Mouse (Mus musculus) CH12.LX (cell line): ENCODE measurements around the gene Ccdc65. TPM values are rescaled to one million over a fixed set of nuclear protein-coding genes. Genes with fewer than 3 reads are reported as not detected.
A peak's percentile ranks its signal among the peaks of the same experiment; 100 is the strongest.

Experiments used
- DNase-seq: peaks from one replicate; pipeline ENCODE4 v3.0.0-alpha.2; 2013; ENCODE audit errors: extremely low read depth
- H3K27ac ChIP-seq: 2 replicates; pipeline ENCODE4 v1.5.1; 2012; ENCODE audit warnings: low read depth, mild to moderate bottlenecking, control low read depth, moderate library complexity; ENCODE audit not compliant: insufficient read depth
- H3K27me3 ChIP-seq: replicated peaks from 2 replicates; pipeline ENCODE3; 2012; ENCODE audit warnings: inconsistent platforms
- H3K36me3 ChIP-seq, 2 experiments: replicated peaks in 1 of 2; 2 replicates each; pipeline versions ENCODE3 to v1.6.1; 2012; ENCODE audit warnings: inconsistent platforms in 1 of 2, low read length in 1 of 2, mild to moderate bottlenecking in 1 of 2, mixed read lengths in 1 of 2, moderate library complexity in 1 of 2; ENCODE audit not compliant: control insufficient read depth in 1 of 2, insufficient read depth in 1 of 2
- H3K4me1 ChIP-seq, 2 experiments: 2 replicates each; pipeline ENCODE4 v1.6.1; 2012; ENCODE audit warnings: inconsistent platforms in 1 of 2, moderate library complexity in 1 of 2; ENCODE audit not compliant: insufficient read depth in 2 of 2, control insufficient read depth in 1 of 2
- H3K4me2 ChIP-seq: 2 replicates; pipeline ENCODE4 v1.6.1; 2012; ENCODE audit warnings: low read depth, mild to moderate bottlenecking, control low read depth; ENCODE audit not compliant: poor library complexity, insufficient read depth, severe bottlenecking
- H3K4me3 ChIP-seq, 3 experiments: fragments of 150-350 bp in 1 of 3; sonication (generic) in 1 of 3; replicated peaks in 1 of 3; 2 replicates each; pipeline versions ENCODE3 to v1.5.1; 2011 to 2012; ENCODE audit warnings: low read depth in 2 of 3, low read length in 2 of 3, mild to moderate bottlenecking in 2 of 3, moderate library complexity in 2 of 3, control low read depth in 1 of 3, improper control_type of control experiment in 1 of 3, inconsistent platforms in 1 of 3, mixed read lengths in 1 of 3; ENCODE audit not compliant: poor library complexity in 1 of 3
- H3K79me2 ChIP-seq: replicated peaks from 2 replicates; pipeline ENCODE4 v1.6.1; 2012; ENCODE audit warnings: mild to moderate bottlenecking, moderate library complexity; ENCODE audit not compliant: control insufficient read depth, poor library complexity, insufficient read depth, severe bottlenecking; ENCODE audit errors: extremely low read depth
- H3K9ac ChIP-seq: 2 replicates; pipeline ENCODE4 v1.6.1; 2012; ENCODE audit warnings: low read depth, mild to moderate bottlenecking, control low read depth, moderate library complexity; ENCODE audit not compliant: insufficient read depth
- H3K9me3 ChIP-seq: replicated peaks from 2 replicates; pipeline ENCODE3; 2012; ENCODE audit warnings: low read length, inconsistent platforms, mixed read lengths
- CHD1 ChIP-seq: IDR thresholded peaks from 2 replicates; pipeline ENCODE4 v1.6.1; 2012; ENCODE audit warnings: low read depth, low read length, improper control_type of control experiment, inconsistent platforms
- CTCF ChIP-seq, 2 experiments: IDR thresholded peaks in 1 of 2; conservative IDR thresholded peaks in 1 of 2; 2 replicates each; pipeline ENCODE4 v1.5.1; 2011 to 2012; ENCODE audit warnings: low read depth in 2 of 2, low read length in 2 of 2, improper control_type of control experiment in 1 of 2, inconsistent platforms in 1 of 2, mild to moderate bottlenecking in 1 of 2, moderate library complexity in 1 of 2
- E2F4 ChIP-seq: IDR thresholded peaks from 2 replicates; pipeline ENCODE4 v1.6.1; 2011; ENCODE audit warnings: low read depth, low read length, improper control_type of control experiment; ENCODE audit not compliant: insufficient replicate concordance
- ELF1 ChIP-seq: IDR thresholded peaks from 2 replicates; pipeline ENCODE4 v1.6.1; 2014; ENCODE audit warnings: low read depth, mild to moderate bottlenecking, inconsistent platforms, low read length, improper control_type of control experiment
- MAX ChIP-seq: IDR thresholded peaks from 2 replicates; pipeline ENCODE4 v1.6.1; 2011; ENCODE audit warnings: low read length, improper control_type of control experiment
- MAZ ChIP-seq: IDR thresholded peaks from 2 replicates; pipeline ENCODE4 v1.6.1; 2012; ENCODE audit warnings: low read depth, mild to moderate bottlenecking, inconsistent platforms, low read length, improper control_type of control experiment, moderate library complexity
- MXI1 ChIP-seq: IDR thresholded peaks from 2 replicates; pipeline ENCODE4 v1.6.1; 2011; ENCODE audit warnings: mild to moderate bottlenecking, low read depth, low read length, improper control_type of control experiment
- SIN3A ChIP-seq: IDR thresholded peaks from 2 replicates; pipeline ENCODE4 v1.6.1; 2012; ENCODE audit warnings: low read length, improper control_type of control experiment, inconsistent platforms
- SMC3 ChIP-seq: IDR thresholded peaks from 2 replicates; pipeline ENCODE4 v1.6.1; 2011; ENCODE audit warnings: low read depth, low read length, improper control_type of control experiment
- TCF12 ChIP-seq: IDR thresholded peaks from 2 replicates; pipeline ENCODE4 v1.6.1; 2014; ENCODE audit warnings: low read depth, mild to moderate bottlenecking, inconsistent platforms, low read length, improper control_type of control experiment
- UBTF ChIP-seq: IDR thresholded peaks from 2 replicates; pipeline ENCODE4 v1.6.1; 2012; ENCODE audit warnings: low read depth, mild to moderate bottlenecking, inconsistent platforms, low read length, improper control_type of control experiment, moderate library complexity
- USF2 ChIP-seq: conservative IDR thresholded peaks from 2 replicates; pipeline ENCODE4 v1.6.1; 2011; ENCODE audit warnings: low read depth, low read length, improper control_type of control experiment
- ZKSCAN1 ChIP-seq: IDR thresholded peaks from 2 replicates; pipeline ENCODE4 v1.6.1; 2012; ENCODE audit warnings: low read depth, inconsistent platforms, low read length, improper control_type of control experiment, borderline replicate concordance
- dilution Hi-C: fragments of 300-500 bp; cut with MboI; formaldehyde crosslinking; loops from 2 replicates; pipeline ENCODE4 v1.14.3; 2020; ENCODE audit warnings: low sequenced_read_pairs; ENCODE audit not compliant: extremely low pct_unique_long_range_greater_than_20kb, extremely low pct_ligation_motif_present
- in situ Hi-C: fragments of 300-500 bp; cut with MboI; formaldehyde crosslinking; loops from 3 replicates; pipeline ENCODE4 v1.14.3; 2019; ENCODE audit warnings: low sequenced_read_pairs, low pct_ligation_motif_present, low pct_unique_long_range_greater_than_20kb, mixed read lengths
- polyA plus RNA-seq: library from polyadenylated mRNA; unstranded; fragments of >175 nt; gene quantifications from 2 replicates; pipeline ENCODE4 v1.2.1, GENCODE M21; 2012; ENCODE audit warnings: low read depth; ENCODE audit not compliant: insufficient read length
- total RNA-seq, 2 experiments: library from RNA; depleted of rRNA; stranded (reverse); fragments of 300-350 nt in 1 of 2; fragments of >200 nt in 1 of 2; gene quantifications; 2 replicates each; pipeline ENCODE4 v1.2.3; 2012 to 2014

Ccdc65 gene
- total and polyA plus RNA-seq, 3 experiments = 0.11 to 0.13 TPM; not detected in 1

- Histone ChIP-seq H3K4me2 (no peak overlapping the region), H3K27ac (no peak overlapping the region)
- in situ Hi-C loops = no loop called here
- TF ChIP-seq E2F4 (no peak), UBTF (no peak), CHD1 (no peak), TCF12 (no peak), USF2 (no peak), ZKSCAN1 (no peak), SMC3 (no peak), MXI1 (no peak)
- TF ChIP-seq, all 38 proteins: peak for 0
- H3K27me3 ChIP-seq = no peaks in the 10 kb centered on the region
- no peak overlapping the region for H3K4me3 ChIP-seq
- H3K4me1 ChIP-seq = peaks cover 6 to 48% of the 10 kb centered on the region in 2 experiments
- no peak overlapping the region for H3K9ac ChIP-seq
- dilution Hi-C loops = no loop called here
- H3K36me3 ChIP-seq = peaks cover 9 to 86% of the 10 kb centered on the region in 2 experiments
- peaks cover 57% of the 10 kb centered on the region for H3K79me2 ChIP-seq
- DNase-seq = no peak
- H3K9me3 ChIP-seq = no peaks in the 10 kb centered on the region
Observed at GRCm38 (mm10) chr15:98754125-98754524, 46.1 kb downstream of the Ccdc65 start.

GRCm38 (mm10) chr15:98762201-98762621 lies 54.2 kb downstream of the Ccdc65 start:
- DNase-seq = peak; percentile 80
- in situ Hi-C loops (no loop called here), dilution Hi-C loops (no loop called here)
- peak; percentile 26; the same call in 1 of the 2 replicates for TF ChIP-seq ELF1
- TF ChIP-seq MXI1 = no peak; the same call in 1 of the 2 replicates
- 0 out of 4 replicates have a peak, but pooled peaks of 1 of the 2 experiments have one; percentile 3 for TF ChIP-seq CTCF (conservative IDR thresholded peaks at IDR 0.05 in 1 of 2, IDR thresholded peaks at IDR 0.05 in 1 of 2; ENCODE audit: low read depth in 2 of 2, low read length in 2 of 2)
- peak; percentile 44; the same call in 1 of the 2 replicates for TF ChIP-seq TCF12
- TF ChIP-seq MAZ = 0 out of 2 replicates have a peak, but pooled peaks have one; percentile 82
- peak; percentile 24 for TF ChIP-seq SIN3A
- no peak for TF ChIP-seq MAX
- Histone ChIP-seq H3K36me3 (peaks cover 10 to 42% of the 10 kb centered on the region in 2 experiments), H3K79me2 (peaks cover 40% of the 10 kb centered on the region), H3K9ac (peak overlapping the region; percentile 85), H3K9me3 (no peaks in the 10 kb centered on the region), H3K4me3 (peak overlapping the region; percentile 87 to 94 (median 88)), H3K27me3 (no peaks in the 10 kb centered on the region), H3K27ac (peak overlapping the region; percentile 48; the same call in 1 of the 2 replicates), H3K4me2 (peak overlapping the region; percentile 62), H3K4me1 (peaks cover 6 to 31% of the 10 kb centered on the region in 2 experiments)
